Mouse (Mus musculus) kidney, adult 18-20 months (tissue): ENCODE results near the gene Vps37d.
A peak's percentile ranks its signal among the peaks of the same experiment; 100 is the strongest.
"Not testable (repeated sequence)": the region's sequence is repeated elsewhere in the genome, so short reads cannot be mapped to it uniquely, and the experiment has no call there.

Experiments
- DNase-seq: peaks from one replicate; pipeline ENCODE4 v3.0.0; 2021

Gene Vps37d

DNA sequence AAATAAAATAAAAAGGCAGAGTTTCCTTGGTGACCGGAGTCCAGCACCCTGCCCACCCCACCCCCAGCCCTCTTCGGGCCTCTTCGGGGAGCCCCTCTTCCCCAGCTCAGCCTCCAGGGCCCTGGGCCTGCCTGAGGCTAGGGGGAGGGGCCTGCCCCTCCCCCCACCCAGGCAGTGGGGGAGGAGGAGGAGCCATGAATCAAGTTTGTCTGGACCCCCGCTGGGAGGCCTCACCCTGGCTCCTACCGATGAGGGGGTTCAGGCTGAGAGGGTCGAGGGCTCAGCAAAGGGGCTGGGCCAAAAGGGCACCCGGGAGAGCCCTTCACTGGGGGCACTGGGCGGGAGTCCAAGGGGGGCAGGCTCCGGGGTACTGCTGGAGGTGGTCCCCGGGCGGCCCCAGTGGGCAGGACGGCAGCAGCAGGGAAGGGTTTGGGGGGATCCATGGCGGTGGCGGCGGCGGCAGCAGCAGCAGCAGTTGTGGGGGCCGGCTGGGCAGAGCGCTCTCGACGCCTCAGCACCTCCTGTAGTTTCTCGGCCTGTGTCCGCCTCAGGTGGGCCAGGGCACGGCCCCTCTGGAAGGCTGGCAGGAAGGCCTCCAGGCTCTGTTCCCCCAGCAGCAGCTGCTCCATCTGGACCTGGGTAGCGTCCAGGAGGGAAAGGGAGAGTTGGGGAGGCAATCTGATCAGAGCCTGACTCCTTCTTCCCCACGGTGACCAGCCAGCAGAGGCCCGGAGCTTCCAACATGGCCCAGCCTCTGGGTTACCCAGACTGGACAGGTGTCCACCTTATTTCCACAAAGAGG lies 4.5 kb downstream of the Vps37d start:
- no peak for DNase-seq

DNA sequence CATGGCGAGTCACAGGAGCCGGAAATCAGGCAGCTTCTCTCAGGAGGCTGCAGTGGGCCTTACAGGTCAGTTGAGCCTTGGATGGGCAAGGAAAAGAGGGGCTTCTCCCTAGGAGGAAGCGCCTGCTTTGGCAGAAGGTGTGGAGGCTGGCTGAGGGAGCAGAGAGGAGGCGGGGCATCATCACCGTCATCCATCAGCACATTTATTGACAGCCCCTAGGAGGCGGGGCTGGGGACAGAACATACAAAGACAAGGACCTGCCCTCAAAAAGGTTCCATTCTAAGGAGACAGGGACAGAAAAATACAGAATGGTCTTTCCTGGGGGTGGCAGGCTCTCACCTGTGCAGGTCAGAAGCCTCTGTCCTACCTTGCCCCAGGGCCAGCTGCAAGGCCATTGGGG lies 5.3 kb downstream of the Vps37d start:
- DNase-seq = no peak

DNA sequence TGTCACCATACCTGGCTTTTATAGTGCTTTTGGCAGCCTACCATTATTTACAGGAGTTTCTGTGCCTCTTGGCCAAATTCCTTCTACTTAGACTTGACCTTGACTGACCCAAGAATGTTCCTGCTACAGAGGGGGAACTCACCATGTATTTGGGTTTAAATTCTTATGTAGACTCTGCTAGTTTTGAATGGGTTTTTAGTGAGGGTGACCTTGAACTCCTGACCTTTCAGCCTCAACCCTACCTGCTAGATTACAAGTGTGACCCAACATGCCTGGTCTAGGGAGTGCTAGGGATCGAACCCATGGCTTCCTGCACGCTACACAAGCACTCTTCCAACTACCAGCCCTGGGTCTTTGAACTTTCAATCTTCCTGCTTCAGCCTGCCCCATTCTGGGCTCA lies 6.0 kb downstream of the Vps37d start:
- no peak for DNase-seq

DNA sequence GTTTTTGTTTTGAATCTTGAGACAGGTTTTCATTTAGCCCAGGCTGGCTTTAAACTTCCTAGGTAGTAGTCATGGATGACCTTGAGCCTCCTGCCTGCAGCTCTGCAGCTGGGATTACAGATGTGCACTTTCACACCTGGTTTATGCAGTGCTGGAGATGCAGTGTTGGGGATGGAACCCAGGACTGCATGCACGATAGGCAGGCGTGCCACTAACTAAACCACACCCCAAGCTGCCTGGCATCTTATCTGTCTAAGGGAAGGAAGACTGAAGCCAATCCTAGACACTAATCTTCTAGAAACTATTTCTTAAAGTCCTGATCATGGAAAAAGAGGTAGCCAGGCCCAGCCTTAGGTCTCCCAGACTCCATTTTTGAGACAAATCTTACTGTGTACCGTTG lies 7.6 kb downstream of the Vps37d start:
- DNase-seq = no peak

DNA sequence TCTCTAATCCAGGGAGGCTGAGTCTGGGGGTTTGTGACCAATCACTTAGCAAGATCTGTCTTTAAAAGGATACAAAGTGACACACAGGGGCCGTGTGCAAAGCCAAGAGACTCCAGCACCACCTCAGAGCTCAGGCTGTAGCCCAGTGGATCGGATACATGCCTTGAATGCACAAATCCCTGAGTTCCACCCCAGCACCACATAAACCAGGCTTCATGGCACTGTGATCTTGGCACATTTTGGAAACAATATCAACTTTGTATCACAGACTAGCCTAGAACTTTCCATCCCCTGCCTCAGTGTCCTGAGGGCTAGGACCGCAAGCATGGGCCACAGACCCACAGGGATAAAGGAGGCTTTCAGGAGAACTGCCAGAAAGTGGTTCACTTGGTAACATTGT lies 12.1 kb downstream of the Vps37d start:
- no peak for DNase-seq

DNA sequence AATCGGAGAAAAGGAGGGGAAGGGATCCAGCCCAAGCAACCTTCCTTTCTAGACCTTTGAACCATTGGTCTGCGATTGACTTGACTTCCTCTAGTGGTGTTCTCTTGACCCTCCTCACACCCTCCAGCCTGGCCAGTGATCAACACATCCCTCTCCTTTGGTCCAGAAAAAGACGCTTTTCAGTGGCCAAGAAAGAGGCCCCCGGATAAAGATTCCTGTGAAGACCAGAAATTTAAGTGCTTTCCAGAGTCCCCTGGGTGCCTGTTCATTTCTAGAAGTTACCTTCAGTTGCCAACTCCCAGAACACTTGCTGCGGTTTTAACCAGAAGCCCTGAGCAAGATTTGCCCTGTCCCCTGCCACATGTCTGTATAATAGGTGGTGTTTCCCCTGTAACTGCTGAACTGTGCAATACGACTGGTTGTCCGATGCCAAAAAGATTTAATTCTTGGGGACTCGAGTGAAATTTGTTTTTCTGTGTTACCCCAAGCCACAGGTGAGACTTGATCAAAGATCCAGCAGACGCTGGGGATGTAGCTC lies 13.1 kb downstream of the Vps37d start, which contains the start of gene Bud23:
Gene Bud23 (minus strand): TSS at position 51 of the 538 bp plus-strand sequence.
- DNase-seq = not testable (repeated sequence)

DNA sequence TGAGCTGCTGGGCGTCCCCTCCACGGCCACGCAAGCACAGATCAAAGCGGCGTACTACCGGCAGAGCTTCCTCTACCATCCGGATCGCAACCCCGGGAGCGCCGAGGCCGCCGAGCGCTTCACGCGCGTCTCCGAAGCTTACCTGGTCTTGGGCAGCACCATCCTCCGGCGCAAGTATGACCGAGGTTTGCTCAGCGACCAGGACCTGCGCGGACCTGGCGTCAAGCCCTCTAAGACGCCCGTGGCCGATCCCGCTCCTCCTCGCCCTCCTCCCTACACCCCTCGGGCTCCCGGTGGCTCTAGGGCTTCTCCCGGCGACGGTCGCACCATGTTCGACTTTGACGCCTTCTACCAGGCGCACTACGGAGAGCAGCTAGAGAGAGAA lies 13.7 kb downstream of the Vps37d start:
- no peak for DNase-seq

DNA sequence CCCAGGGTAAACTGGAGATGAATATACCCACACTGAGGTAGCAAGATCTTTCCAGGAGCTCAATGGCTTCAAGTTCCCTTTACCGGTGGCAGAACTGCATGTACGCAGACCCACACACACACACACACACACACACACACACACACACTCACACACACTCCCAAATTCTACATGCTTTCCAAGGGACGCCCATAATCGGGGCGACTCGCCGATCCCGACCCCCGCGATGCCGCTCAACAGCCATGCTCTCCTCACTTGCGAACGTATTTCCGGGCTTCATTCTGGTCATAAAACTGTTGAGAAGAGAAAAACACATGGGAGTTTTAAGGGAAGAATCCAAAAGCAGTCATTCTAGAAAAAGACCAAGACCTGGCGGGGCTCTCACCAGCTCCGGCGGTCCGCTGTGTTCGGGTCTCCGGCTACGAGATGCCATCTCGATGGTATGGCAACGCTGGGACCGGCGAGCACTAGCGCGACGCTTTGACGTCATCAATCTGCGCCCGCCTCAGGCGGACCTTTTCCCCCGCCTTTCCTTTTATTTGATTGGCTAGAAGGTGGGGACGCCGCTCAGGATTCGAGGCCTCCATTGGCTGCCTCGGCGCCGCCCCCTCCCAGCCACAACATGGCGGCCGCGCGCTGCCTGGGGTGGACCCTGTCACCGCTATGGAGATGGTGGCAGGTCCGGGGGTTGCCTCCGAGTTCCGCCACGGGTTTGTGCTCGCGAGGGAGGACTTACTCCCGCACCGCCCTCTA lies 14.3 kb downstream of the Vps37d start, which contains the start of gene Dnajc30:
Gene Dnajc30 (plus strand): TSS at position 574 of the 753 bp plus-strand sequence.
- DNase-seq = peak; percentile 97

DNA sequence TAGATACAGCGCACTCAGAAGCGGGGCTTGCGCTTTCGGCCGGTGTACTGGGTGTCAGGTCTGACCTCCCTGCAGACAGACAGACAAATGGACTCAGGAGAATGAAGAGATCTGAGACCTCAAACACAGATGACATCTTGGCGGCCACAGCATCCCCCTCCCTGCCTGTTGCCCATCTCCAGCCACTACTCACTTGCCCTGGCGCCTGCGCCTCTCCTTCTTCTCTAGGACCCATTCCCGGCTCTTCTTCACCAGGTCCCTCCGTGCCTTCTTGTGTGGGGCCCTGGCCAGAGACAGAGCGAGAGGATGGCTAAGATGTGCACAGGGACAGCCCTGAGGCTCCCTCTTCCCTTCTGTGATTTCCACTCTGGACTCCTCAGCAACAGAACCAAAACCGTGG lies 24.7 kb downstream of the Vps37d start:
- no peak for DNase-seq

DNA sequence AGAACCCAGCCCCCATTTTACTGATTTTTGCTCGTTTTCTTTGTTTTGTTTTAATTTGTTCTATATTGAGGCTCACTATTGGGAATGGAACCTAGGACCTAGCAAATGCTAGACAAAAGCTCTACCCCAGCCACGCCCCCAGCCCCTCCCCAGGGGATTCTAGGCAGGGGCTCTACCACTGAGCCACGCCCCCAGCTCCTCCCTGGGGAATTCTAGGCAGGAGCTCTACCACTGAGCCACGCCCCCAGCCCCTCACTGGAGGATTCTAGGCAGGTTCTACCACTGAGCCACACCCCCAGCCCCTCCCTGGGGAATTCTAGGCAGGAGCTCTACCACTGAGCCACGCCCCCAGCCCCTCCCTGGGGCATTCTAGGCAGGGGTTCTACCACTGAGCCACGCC lies 28.8 kb downstream of the Vps37d start:
- not testable (repeated sequence) for DNase-seq

DNA sequence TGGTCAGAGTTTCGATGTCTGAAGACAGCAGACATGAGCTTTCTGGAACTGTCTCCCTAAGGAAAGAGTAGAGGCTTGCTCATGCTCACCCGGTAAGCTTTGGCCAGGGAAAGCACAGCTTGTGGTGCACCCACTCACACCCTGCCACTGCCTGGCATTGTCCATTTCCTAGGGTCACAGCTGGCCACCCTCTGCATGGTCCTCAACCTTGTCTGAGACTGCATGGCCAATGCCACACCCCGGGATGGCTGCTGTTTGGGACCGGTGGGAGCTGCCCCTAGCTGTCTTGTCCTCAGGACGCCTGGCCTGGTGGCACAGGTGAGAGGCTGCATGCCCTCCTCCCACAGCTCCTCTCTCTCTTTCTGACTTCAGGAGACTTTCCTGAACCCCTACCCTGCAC lies 29.5 kb downstream of the Vps37d start:
- no peak for DNase-seq

DNA sequence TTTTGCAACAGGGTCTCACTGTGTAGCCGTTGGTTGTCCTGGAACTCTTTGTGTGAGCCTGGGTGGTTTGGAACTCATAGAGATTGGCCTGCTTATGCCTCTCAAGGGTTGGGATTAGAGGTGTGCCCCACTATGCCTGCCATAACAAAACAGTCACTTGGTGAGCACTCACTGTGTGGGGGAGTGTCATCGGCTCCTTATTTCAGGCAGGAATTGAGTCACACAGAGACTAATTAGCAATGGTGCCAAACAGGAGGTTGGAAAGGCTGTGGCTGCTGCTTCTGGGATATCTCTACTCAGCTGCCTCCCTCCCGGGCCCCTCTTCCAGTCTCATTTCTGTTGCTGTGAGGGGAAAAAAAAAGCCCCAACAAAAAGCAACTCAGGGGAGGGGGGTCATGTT lies 33.5 kb downstream of the Vps37d start:
- DNase-seq = no peak

DNA sequence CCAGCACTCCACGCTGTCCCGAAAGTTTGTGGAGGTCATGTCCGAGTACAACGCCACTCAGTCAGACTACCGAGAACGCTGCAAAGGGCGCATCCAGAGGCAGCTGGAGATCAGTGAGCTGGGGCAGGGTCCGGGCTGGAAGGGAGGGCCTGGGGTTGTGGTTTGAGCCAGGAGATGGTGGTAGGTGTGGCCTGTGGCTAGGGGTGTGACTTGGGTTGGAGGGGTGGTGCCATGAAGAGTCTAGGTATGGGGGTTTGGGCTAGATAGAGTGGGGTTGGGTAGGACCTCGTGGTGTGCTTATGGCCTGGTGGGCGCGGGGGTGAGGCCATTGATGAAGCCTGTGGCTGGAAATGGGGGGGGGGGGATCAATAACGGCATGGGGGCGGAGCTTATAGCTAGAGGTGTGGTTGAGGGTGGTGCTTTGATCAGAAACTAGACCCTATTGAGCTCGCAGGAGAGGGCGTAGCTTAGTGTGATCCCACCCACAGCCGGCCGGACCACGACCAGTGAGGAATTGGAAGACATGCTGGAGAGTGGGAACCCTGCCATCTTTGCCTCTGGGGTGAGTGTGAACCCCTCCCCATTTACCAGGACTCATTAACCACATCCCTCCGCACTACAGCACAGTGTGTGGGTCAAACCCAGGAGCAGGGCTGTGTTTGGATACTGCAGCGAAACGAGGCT lies 35.8 kb downstream of the Vps37d start:
- DNase-seq = no peak

DNA sequence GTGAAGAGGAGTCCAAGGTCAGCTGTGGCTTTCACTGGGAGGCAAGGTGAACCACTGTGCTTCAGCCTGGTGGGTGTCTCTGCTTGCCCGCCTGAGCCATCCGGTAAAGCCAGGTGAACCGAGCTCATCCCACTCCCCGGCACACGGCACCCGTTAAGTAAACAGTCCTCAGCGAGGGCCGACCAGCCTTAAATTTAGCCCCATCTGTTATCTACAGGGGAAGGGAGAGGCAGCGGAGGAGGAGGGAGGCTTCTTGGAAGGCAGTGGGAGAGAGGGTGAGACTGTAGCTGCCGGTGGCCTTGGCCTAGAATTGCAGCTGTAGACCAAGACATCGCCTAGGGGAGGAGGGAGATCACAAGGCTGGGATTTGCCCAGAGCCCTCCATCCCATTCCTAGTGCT lies 37.3 kb downstream of the Vps37d start:
- DNase-seq = no peak

DNA sequence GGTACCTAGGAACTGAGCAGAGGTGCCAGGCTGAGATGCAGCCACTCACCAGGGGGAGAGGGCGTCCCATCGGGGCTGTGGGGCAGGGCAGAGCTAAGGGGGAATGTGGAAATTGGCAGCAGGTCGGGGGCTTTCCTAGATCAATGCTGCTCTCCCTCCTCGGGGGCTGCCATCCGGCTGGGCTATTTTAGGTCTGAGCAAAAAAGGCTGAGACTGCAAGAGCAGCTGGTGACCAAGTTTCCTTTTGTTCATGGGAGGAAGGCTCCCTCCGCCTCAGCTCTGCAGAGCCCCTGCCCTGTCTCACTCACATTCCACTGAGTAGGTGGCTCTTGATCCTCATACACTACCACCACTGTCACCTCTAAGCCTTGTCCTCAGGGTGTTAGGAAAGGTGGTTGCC lies 38.0 kb downstream of the Vps37d start:
- DNase-seq = no peak

DNA sequence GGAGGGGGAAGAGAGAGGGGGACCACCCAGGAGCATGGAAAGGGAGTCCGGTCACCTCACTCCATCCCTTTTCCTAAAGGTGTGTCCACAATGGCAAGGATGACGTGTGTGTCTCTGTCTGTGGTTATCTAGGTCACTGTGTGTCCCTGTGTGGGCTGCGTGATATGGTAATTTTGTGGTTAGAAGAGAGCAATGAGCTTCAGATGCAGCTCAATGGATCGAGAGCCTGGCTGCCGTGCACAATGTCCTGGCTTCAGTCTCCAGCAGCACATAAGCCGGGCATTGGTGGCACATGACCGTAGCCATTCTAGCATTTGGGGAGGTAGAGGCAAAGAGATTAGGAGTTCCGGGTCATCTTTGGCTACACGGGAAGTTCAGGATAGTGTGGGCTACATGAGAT lies 38.5 kb downstream of the Vps37d start:
- DNase-seq = no peak

DNA sequence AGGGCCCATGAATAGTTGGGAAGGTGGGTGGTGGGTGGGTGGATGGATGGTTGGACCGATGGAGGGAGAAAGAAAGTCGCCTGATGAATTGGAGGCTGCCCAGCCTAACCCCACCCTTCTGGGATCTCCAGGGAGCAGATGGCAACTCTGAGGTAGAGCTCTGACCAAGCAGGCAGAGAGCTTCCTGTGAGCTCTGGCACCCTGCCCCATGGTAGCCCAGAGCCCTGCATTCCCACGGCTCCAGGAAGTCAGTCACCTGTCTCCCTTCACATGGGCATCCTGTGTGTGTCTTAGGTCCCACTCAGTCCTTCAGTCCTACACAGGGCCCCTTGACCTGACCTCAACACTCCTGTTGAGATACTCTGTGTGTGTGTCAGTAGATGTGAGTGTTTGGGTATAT lies 40.1 kb downstream of the Vps37d start:
- DNase-seq = no peak

DNA sequence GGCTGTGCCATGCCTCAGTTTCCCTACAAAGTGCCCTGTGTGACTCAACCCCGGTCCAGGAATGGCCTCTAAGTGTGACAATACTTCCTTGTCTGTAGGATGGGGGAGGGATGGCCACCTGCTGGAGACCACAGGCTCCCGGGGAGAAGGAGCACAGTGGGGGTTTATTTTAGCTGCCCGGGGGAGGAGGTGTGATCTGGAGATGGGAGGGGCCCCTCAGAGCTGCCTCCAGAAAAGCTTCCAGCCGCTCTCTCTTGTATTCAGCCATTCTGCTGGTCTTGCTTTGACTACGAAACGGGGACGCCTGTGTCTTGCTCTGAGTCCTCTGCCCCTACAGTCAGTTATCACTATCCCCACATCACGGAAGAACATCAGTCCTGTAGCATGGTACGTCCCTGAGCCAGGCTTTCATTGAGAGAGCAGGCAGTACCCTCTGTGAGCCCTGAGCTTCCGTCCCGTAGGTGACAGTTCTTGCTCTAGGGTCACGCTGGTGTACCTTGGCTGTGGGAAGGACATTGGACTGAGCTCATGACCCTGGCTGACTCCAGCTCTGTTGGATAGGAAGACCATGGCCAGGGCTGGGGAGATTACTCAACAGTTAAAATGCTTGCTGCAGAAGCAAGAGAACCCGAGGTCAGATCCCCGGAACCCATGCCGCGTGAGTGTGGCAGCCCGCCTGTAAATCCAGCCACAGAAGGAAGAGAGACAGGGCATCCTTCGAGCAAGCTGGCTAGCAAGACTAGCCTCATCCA lies 42.3 kb downstream of the Vps37d start:
- peak; percentile 26 for DNase-seq

DNA sequence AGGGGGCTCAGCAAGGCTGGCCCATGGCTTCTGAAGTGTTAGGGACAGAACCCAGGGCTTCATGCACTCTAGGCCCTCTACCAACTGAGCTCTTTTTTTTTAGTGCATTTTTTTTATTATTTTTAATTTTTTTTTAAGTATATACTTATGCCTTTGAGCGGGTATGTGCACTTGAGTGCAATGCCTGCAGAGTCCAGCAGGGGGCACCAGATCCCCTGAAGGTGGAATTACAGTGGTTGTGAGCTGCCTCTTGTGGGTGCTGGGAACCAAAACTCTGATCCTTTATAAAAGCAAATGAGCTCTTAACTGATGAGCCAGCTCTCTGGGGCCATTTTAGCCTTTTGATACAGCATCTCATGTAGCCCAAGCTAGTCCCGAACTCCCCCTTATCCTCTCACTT lies 43.5 kb downstream of the Vps37d start:
- no peak for DNase-seq

DNA sequence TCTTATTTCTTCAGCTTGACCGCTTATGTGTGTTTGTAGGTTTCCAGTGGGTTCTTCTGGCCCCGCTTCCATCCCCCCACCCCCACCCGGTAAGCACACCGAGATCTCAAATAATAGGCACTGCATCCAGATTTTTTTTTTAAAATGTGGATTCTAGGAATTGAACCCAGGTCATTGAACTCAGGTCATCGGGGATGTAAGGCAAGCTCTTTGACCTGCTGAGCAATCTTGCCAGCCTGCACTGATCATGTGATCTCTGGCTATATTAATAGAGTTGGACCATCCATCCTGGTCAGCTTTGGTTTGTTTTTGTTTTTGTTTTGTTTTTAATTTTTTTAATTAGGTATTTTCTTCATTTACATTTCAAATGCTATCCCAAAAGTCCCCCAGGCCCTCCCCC lies 45.5 kb downstream of the Vps37d start:
- no peak for DNase-seq

DNA sequence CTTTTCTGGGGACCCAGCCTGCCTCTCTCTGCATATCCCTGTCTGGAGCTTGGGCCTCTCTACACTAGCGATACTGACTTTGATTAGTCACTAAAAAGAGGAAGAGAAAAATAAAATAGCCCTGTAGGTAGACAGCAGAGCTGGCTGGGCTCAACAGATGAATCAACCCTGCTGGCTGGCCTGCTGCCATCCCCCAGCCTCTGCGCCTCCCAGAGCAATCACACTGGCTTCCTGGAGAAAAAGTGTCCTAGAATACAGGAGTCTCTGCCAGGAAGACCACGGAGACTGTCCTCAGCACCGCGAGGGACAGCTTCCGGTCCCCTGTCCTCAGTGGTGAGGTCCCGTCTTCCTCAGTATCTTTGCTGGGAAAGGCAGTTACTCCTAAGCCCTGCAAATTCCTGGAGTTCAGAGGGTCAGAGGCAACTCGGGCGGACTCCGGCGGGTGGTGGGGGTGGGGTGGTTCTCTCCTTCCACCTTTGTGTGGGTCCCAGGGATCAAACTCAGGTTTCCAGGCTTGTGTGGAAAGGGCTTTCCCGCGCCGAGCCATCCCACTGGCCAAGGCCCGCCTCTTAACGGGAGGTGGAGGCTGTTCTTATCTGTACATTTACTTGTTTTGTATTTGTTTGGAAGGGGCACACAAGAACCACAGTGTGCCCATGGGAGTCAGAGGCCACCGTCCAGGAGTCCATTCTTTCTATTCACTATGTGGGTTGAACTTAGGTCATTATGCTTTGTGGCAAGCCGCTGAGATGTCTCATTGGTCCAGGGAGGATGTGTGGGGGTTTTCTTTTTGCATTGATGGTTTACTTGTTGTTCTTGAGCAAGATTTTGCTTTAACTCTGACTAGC lies 48.8 kb downstream of the Vps37d start:
- DNase-seq = peak; percentile 42

DNA sequence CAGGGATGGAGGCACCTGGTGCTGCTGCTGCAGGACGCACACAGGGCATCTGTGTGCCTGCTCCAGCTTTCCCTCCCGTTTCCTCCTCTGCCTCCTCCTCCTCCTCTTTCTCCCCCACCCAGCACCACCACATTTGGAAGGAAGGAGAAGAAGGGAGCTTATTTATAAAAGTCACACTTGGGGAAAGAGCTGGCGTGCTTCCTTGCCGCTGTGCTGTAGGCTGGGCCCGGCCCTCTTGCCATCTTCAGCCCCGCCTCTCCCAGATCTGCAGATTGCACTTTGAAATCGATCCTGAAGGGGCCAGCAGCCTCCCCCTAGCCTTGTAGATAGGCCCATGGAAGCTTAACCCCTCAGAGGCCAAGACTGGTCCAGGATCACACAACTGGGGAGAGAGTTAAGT lies 52.2 kb downstream of the Vps37d start:
- no peak for DNase-seq
